Mouse (Mus musculus) midbrain, embryonic 13.5 days (tissue): ENCODE results near the gene Fam53b. TPM values are rescaled to one million over a fixed set of nuclear protein-coding genes. Genes with fewer than 3 reads are reported as not detected.

Source experiments
- ATAC-seq: fragments of 200-750 bp; cut with Nextera tagmentation; 2 replicates; pipeline ENCODE4 v1.8.0; 2017; ENCODE audit warnings: mild to moderate bottlenecking, moderate TSS enrichment, moderate library complexity
- H3K27ac ChIP-seq: fragments of 300-500 bp; sonication (generic); 2 replicates; pipeline ENCODE4 v1.5.1; 2015; ENCODE audit warnings: inconsistent platforms, mild to moderate bottlenecking, moderate library complexity
- H3K27me3 ChIP-seq: fragments of 300-500 bp; sonication (generic); 2 replicates; pipeline ENCODE4 v1.6.1; 2015; ENCODE audit warnings: mild to moderate bottlenecking, inconsistent platforms
- H3K36me3 ChIP-seq: fragments of 300-500 bp; sonication (generic); 2 replicates; pipeline ENCODE4 v1.6.1; 2015; ENCODE audit warnings: mild to moderate bottlenecking, inconsistent platforms
- H3K4me1 ChIP-seq: fragments of 300-500 bp; sonication (generic); replicated peaks from 2 replicates; pipeline ENCODE4 v1.6.1; 2015; ENCODE audit warnings: inconsistent platforms
- H3K4me2 ChIP-seq: fragments of 300-500 bp; sonication (generic); replicated peaks from 2 replicates; pipeline ENCODE4 v1.6.1; 2015; ENCODE audit warnings: moderate library complexity, mild to moderate bottlenecking, inconsistent platforms
- H3K4me3 ChIP-seq: fragments of 300-500 bp; sonication (generic); replicated peaks from 2 replicates; pipeline ENCODE4 v1.5.1; 2015; ENCODE audit warnings: mild to moderate bottlenecking, inconsistent platforms
- H3K9ac ChIP-seq: fragments of 300-500 bp; sonication (generic); replicated peaks from 2 replicates; pipeline ENCODE4 v1.6.1; 2015; ENCODE audit warnings: mild to moderate bottlenecking, inconsistent platforms
- H3K9me3 ChIP-seq: fragments of 300-500 bp; sonication (generic); 2 replicates; pipeline ENCODE4 v1.6.1; 2016; ENCODE audit warnings: mild to moderate bottlenecking, inconsistent platforms
- WGBS: fragments of 180-500 bp; shearing (Covaris S2); methylation state at CpG from one replicate; pipeline ENCODE4 v1.1.7; 2015; 5-methylcytosine and 5-hydroxymethylcytosine counted together
- polyA plus RNA-seq: library from polyadenylated mRNA; unstranded; fragments of >200 nt; fragmentation: Nextera tagmentation; extraction: Ambion mirVana; gene quantifications from 2 replicates; pipeline ENCODE4 v1.2.1, GENCODE M21; 2015

Fam53b gene
- polyA plus RNA-seq, 1 experiment from 2014 or later, result 23.4 TPM

- Histone ChIP-seq H3K27me3 (no peaks in the 10 kb centered on the region), H3K9ac (no peak overlapping the region), H3K36me3 (peaks cover 8% of the 10 kb centered on the region), H3K4me1 (peaks cover 11% of the 10 kb centered on the region), H3K9me3 (no peaks in the 10 kb centered on the region), H3K27ac (no peak overlapping the region), H3K4me2 (no peak overlapping the region), H3K4me3 (no peak overlapping the region)
- no peak for ATAC-seq
- 90% methylated on average over 6 of the region's 6 CpGs for WGBS
Observed at GRCm38 (mm10) chr7:132739829-132740228, 73.9 kb downstream of the Fam53b start.

- H3K4me1 ChIP-seq, result peaks cover 19% of the 10 kb centered on the region
- no peaks in the 10 kb centered on the region for H3K27me3 ChIP-seq
- 99% methylated on average over 6 of the region's 6 CpGs for WGBS
- no peak for ATAC-seq
- H3K4me3 ChIP-seq, result no peak overlapping the region
- no peak overlapping the region for H3K4me2 ChIP-seq
- no peak overlapping the region for H3K9ac ChIP-seq
- H3K9me3 ChIP-seq, result no peaks in the 10 kb centered on the region
- H3K36me3 ChIP-seq, result peaks cover 8% of the 10 kb centered on the region
- no peak overlapping the region for H3K27ac ChIP-seq
Observed at GRCm38 (mm10) chr7:132738844-132739243, 74.8 kb downstream of the Fam53b start.

- no peaks in the 10 kb centered on the region for H3K9me3 ChIP-seq
- peaks cover 4% of the 10 kb centered on the region for H3K36me3 ChIP-seq
- no peak for ATAC-seq
- peaks cover 45% of the 10 kb centered on the region for H3K4me1 ChIP-seq
- H3K27ac ChIP-seq, result no peak overlapping the region
- no peaks in the 10 kb centered on the region for H3K27me3 ChIP-seq
- WGBS, result 62% methylated on average over 17 of the region's 17 CpGs
- no peak overlapping the region for H3K9ac ChIP-seq
- no peak overlapping the region for H3K4me2 ChIP-seq
- H3K4me3 ChIP-seq, result no peak overlapping the region
Observed at GRCm38 (mm10) chr7:132736099-132736862, 77.4 kb downstream of the Fam53b start.

- Histone ChIP-seq H3K36me3 (no peaks in the 10 kb centered on the region), H3K4me2 (no peak overlapping the region), H3K4me1 (peaks cover 56% of the 10 kb centered on the region), H3K9me3 (no peaks in the 10 kb centered on the region), H3K27me3 (no peaks in the 10 kb centered on the region), H3K27ac (no peak overlapping the region), H3K9ac (no peak overlapping the region), H3K4me3 (no peak overlapping the region)
- WGBS, result 73% methylated on average over 5 of the region's 5 CpGs
- ATAC-seq, result no peak
Observed at GRCm38 (mm10) chr7:132735145-132735544, 78.5 kb downstream of the Fam53b start.

- no peak overlapping the region for H3K9ac ChIP-seq
- H3K27me3 ChIP-seq, result no peaks in the 10 kb centered on the region
- no peak for ATAC-seq
- H3K27ac ChIP-seq, result peak overlapping the region; percentile 27; the same call in 1 of the 2 replicates
- H3K36me3 ChIP-seq, result 0 out of 2 replicates have a peak, but pooled peaks cover 2% of the 10 kb centered on the region
- no peak overlapping the region for H3K4me2 ChIP-seq
- WGBS, result 85% methylated on average over 9 of the region's 9 CpGs
- no peaks in the 10 kb centered on the region for H3K9me3 ChIP-seq
- no peak overlapping the region for H3K4me3 ChIP-seq
- H3K4me1 ChIP-seq, result peaks cover 57% of the 10 kb centered on the region
Observed at GRCm38 (mm10) chr7:132734222-132734621, 79.5 kb downstream of the Fam53b start.

GRCm38 (mm10) chr7:132733521-132733920, 80.2 kb downstream of the Fam53b start:
- Histone ChIP-seq H3K9ac (peak overlapping the region; percentile 7; the same call in 1 of the 2 replicates), H3K27me3 (no peaks in the 10 kb centered on the region), H3K36me3 (0 out of 2 replicates have a peak, but pooled peaks cover 2% of the 10 kb centered on the region), H3K4me3 (no peak overlapping the region), H3K27ac (peak overlapping the region; percentile 27; the same call in 1 of the 2 replicates), H3K4me2 (no peak overlapping the region), H3K9me3 (no peaks in the 10 kb centered on the region), H3K4me1 (peaks cover 57% of the 10 kb centered on the region)
- no peak for ATAC-seq
- WGBS, result 51% methylated on average over 6 of the region's 6 CpGs

- peaks cover 59% of the 10 kb centered on the region for H3K4me1 ChIP-seq
Observed at GRCm38 (mm10) chr7:132732136-132732789, 81.4 kb downstream of the Fam53b start.

GRCm38 (mm10) chr7:132731558-132731957, 82.1 kb downstream of the Fam53b start:
- Histone ChIP-seq H3K9ac (no peak overlapping the region), H3K36me3 (0 out of 2 replicates have a peak, but pooled peaks cover 2% of the 10 kb centered on the region), H3K4me2 (no peak overlapping the region), H3K4me1 (peaks cover 60% of the 10 kb centered on the region), H3K4me3 (no peak overlapping the region), H3K27ac (peak overlapping the region; percentile 30), H3K9me3 (no peaks in the 10 kb centered on the region), H3K27me3 (no peaks in the 10 kb centered on the region)
- 19% methylated on average over 6 of the region's 6 CpGs for WGBS
- ATAC-seq, result peak; percentile 59

More at GRCm38 (mm10) chr7:132732136-132732789, 81.4 kb downstream of the Fam53b start:
- Histone ChIP-seq H3K27ac (peak overlapping the region; percentile 30), H3K9ac (no peak overlapping the region), H3K4me2 (no peak overlapping the region), H3K27me3 (no peaks in the 10 kb centered on the region), H3K9me3 (no peaks in the 10 kb centered on the region), H3K4me3 (no peak overlapping the region), H3K36me3 (0 out of 2 replicates have a peak, but pooled peaks cover 2% of the 10 kb centered on the region)
- 48% methylated on average over 6 of the region's 6 CpGs for WGBS
- ATAC-seq, result no peak

- Histone ChIP-seq H3K4me2 (no peak overlapping the region), H3K9ac (no peak overlapping the region), H3K27ac (peak overlapping the region; percentile 30; the same call in 1 of the 2 replicates), H3K4me3 (no peak overlapping the region), H3K4me1 (peaks cover 56% of the 10 kb centered on the region), H3K27me3 (no peaks in the 10 kb centered on the region), H3K36me3 (0 out of 2 replicates have a peak, but pooled peaks cover 2% of the 10 kb centered on the region), H3K9me3 (no peaks in the 10 kb centered on the region)
- no peak for ATAC-seq
- 62% methylated on average over 7 of the region's 7 CpGs for WGBS
Observed at GRCm38 (mm10) chr7:132730510-132730909, 83.2 kb downstream of the Fam53b start.

GRCm38 (mm10) chr7:132729093-132729831, 84.4 kb downstream of the Fam53b start:
- Histone ChIP-seq H3K9me3 (no peaks in the 10 kb centered on the region), H3K4me3 (no peak overlapping the region), H3K27ac (no peak overlapping the region), H3K27me3 (no peaks in the 10 kb centered on the region), H3K36me3 (0 out of 2 replicates have a peak, but pooled peaks cover 2% of the 10 kb centered on the region), H3K4me2 (no peak overlapping the region), H3K4me1 (peaks cover 53% of the 10 kb centered on the region), H3K9ac (no peak overlapping the region)
- 84% methylated on average over 4 of the region's 4 CpGs for WGBS
- ATAC-seq, result no peak

GRCm38 (mm10) chr7:132726106-132726861, 87.4 kb downstream of the Fam53b start:
- no peaks in the 10 kb centered on the region for H3K9me3 ChIP-seq
- no peak overlapping the region for H3K27ac ChIP-seq
- no peaks in the 10 kb centered on the region for H3K27me3 ChIP-seq
- 75% methylated on average over 13 of the region's 13 CpGs for WGBS
- H3K4me3 ChIP-seq, result no peak overlapping the region
- no peak for ATAC-seq
- no peak overlapping the region for H3K4me2 ChIP-seq
- H3K9ac ChIP-seq, result no peak overlapping the region
- peaks cover 32% of the 10 kb centered on the region for H3K4me1 ChIP-seq
- 0 out of 2 replicates have a peak, but pooled peaks cover 2% of the 10 kb centered on the region for H3K36me3 ChIP-seq
